Mouse (Mus musculus): ENCODE results near the gene Isoc2a. TPM values are rescaled to one million over a fixed set of nuclear protein-coding genes. Genes with fewer than 3 reads are reported as not detected.

The Isoc2a gene
- total RNA-seq, 1 experiment = 16.1 TPM

DNA sequence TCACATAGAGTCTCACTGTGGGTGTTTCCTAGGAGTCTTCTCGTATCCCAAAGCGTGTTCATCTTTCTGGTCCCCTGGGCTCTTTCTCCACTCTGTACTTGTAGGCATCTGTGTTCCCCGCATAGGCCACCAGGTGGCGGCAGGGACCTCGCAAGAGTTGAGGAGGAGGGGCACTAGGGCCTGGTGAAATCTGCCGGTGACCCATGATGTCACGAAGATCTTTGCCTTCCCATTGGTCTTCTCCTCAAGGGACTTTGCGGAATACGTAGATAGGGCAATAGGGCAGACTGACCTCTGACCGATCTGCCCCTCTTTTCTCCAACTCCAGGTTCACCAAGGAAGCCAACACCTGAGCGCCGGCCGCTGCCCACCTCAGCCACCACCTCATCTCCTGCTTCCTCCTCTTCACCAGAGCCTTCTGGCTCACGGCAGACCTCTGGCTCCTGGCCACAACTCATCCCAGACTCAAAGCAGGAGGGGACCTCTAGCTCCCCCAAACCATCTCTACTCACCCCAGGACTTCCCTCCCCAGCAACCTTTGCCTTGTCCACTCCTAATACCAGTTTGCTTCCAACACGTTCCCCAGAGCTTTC, 66.4 kb downstream of the Isoc2a start:
- DNase-seq (ENCODE audit: low read depth, low spot score) = peak; percentile 96
- H3K4me1 ChIP-seq (ENCODE audit: control insufficient read depth in 2 of 2, insufficient read depth in 2 of 2, low read length in 2 of 2, poor library complexity in 1 of 2) = 0 out of 4 replicates have a peak, but pooled peaks cover 0 to 3% of the 10 kb centered on the region in 2 experiments
- no peaks in the 10 kb centered on the region for H3K9me3 ChIP-seq (ENCODE audit: control insufficient read depth, insufficient read depth, low read depth, low read length)
- in situ Hi-C loops (cut with MboI; ENCODE audit: low sequenced_read_pairs in 2 of 2, unreplicated experiment in 2 of 2) = no loop called here
- no peak overlapping the region for H3K27ac ChIP-seq (ENCODE audit: insufficient read depth, low read depth, low read length, poor library complexity, severe bottlenecking)
- H3K9ac ChIP-seq (ENCODE audit: insufficient read depth, low read depth, low read length, poor library complexity, severe bottlenecking) = no peak overlapping the region
- peak overlapping the region in 1 of 2 experiments; percentile 60; a peak in 2 of 4 replicates for H3K4me3 ChIP-seq (ENCODE audit: insufficient read depth in 1 of 2, low read depth in 1 of 2, low read length in 2 of 2, poor library complexity in 1 of 2, severe bottlenecking in 1 of 2)
- H3K36me3 ChIP-seq (ENCODE audit: control insufficient read depth, insufficient read depth, low read length, poor library complexity, severe bottlenecking) = no peaks in the 10 kb centered on the region
- TF ChIP-seq MAFK (IDR thresholded peaks at IDR 0.05; ENCODE audit: insufficient read depth, low read depth, low read length) (no peak), HCFC1 (IDR thresholded peaks at IDR 0.05; ENCODE audit: borderline replicate concordance, insufficient read depth, low read length) (peak; percentile 52; the same call in 1 of the 2 replicates), ZNF384 (IDR thresholded peaks at IDR 0.05; ENCODE audit: low read depth, low read length) (0 out of 2 replicates have a peak, but pooled peaks have one; percentile 28), ZC3H11A (IDR thresholded peaks at IDR 0.05; ENCODE audit: borderline replicate concordance, low read depth, low read length) (peak; percentile 51), CHD2 (IDR thresholded peaks at IDR 0.05; ENCODE audit: low read depth, low read length) (peak; percentile 98)

Other genes starting within 250 kb of the Isoc2a start
- gene Tmem86b, start 245.7 kb upstream of the Isoc2a start, total RNA-seq (2012; rRNA removed) = 8.1 and 8.6 TPM in 2 replicates
- 55.4 and 62.9 TPM in 2 replicates for gene Ppp6r1, start 218.1 kb upstream of the Isoc2a start, total RNA-seq (2012; rRNA removed)
- 56.6 and 61.2 TPM in 2 replicates for gene Hspbp1, start 192.1 kb upstream of the Isoc2a start, total RNA-seq (2012; rRNA removed)
- gene Brsk1, start 186.5 kb upstream of the Isoc2a start, total RNA-seq (2012; rRNA removed) = 20.7 and 26.2 TPM in 2 replicates
- 0.53 and 0.94 TPM in 2 replicates for gene Tmem150b, start 151.9 kb upstream of the Isoc2a start, total RNA-seq (2012; rRNA removed)
- 68.4 and 121 TPM in 2 replicates for gene Kmt5c, start 137.0 kb upstream of the Isoc2a start, total RNA-seq (2012; rRNA removed)
- 46.4 and 130 TPM in 2 replicates for gene Cox6b2, start 124.1 kb upstream of the Isoc2a start, total RNA-seq (2012; rRNA removed)
- 0.11 TPM in 1 of 2 replicates, not detected in the other for gene Fam71e2, start 105.9 kb upstream of the Isoc2a start, total RNA-seq (2012; rRNA removed)
- gene Il11, start 94.3 kb upstream of the Isoc2a start, total RNA-seq (2012; rRNA removed) = 1.2 and 2.1 TPM in 2 replicates
- gene Tmem190, start 94.2 kb upstream of the Isoc2a start, total RNA-seq (2012; rRNA removed) = not detected in 2 replicates
- 13.0 and 27.7 TPM in 2 replicates for gene Tmem238, start 87.5 kb upstream of the Isoc2a start, total RNA-seq (2012; rRNA removed)
- gene Rpl28, start 84.3 kb upstream of the Isoc2a start, total RNA-seq (2012; rRNA removed) = 1,352 and 1,377 TPM in 2 replicates
- gene Ube2s, start 64.6 kb upstream of the Isoc2a start, total RNA-seq (2012; rRNA removed) = 461 and 499 TPM in 2 replicates
- 6.9 and 8.4 TPM in 2 replicates for gene Shisa7, start 32.5 kb upstream of the Isoc2a start, total RNA-seq (2012; rRNA removed)
- gene Isoc2b, start 6.9 kb upstream of the Isoc2a start, total RNA-seq (2012; rRNA removed) = 3.5 and 3.7 TPM in 2 replicates
- gene Gm36210, start 29.4 kb downstream of the Isoc2a start, total RNA-seq (2012; rRNA removed) = 1.6 and 2.2 TPM in 2 replicates
- gene Zfp628, start 38.1 kb downstream of the Isoc2a start, total RNA-seq (2012; rRNA removed) = 4.0 and 4.3 TPM in 2 replicates
- gene Nat14, start 44.9 kb downstream of the Isoc2a start, total RNA-seq (2012; rRNA removed) = 1.2 and 1.7 TPM in 2 replicates
- gene Ssc5d, start 48.6 kb downstream of the Isoc2a start, total RNA-seq (2012; rRNA removed) = 0.94 and 1.3 TPM in 2 replicates
- gene Sbk2, start 87.3 kb downstream of the Isoc2a start, total RNA-seq (2012; rRNA removed) = 0.22 and 0.95 TPM in 2 replicates
- gene Sbk3, start 94.0 kb downstream of the Isoc2a start, total RNA-seq (2012; rRNA removed) = not detected in 2 replicates
- gene Zfp579, start 119.0 kb downstream of the Isoc2a start, total RNA-seq (2012; rRNA removed) = 2.9 and 3.4 TPM in 2 replicates
- gene Zfp524, start 137.3 kb downstream of the Isoc2a start, total RNA-seq (2012; rRNA removed) = 2.6 and 3.9 TPM in 2 replicates
- gene Fiz1, start 137.5 kb downstream of the Isoc2a start, total RNA-seq (2012; rRNA removed) = 45.9 and 47.4 TPM in 2 replicates
- not detected in 2 replicates for gene Gm44973, start 138.3 kb downstream of the Isoc2a start, total RNA-seq (2012; rRNA removed)
- 12.9 and 18.4 TPM in 2 replicates for gene Zfp865, start 143.2 kb downstream of the Isoc2a start, total RNA-seq (2012; rRNA removed)
- gene Ccdc106, start 143.4 kb downstream of the Isoc2a start, total RNA-seq (2012; rRNA removed) = 7.5 and 11.2 TPM in 2 replicates
- gene 4632433K11Rik, start 157.0 kb downstream of the Isoc2a start, total RNA-seq (2012; rRNA removed) = not detected in 2 replicates
- gene Zfp784, start 161.3 kb downstream of the Isoc2a start, total RNA-seq (2012; rRNA removed) = 0.58 and 0.71 TPM in 2 replicates
- 2.6 and 3.3 TPM in 2 replicates for gene Zfp580, start 174.4 kb downstream of the Isoc2a start, total RNA-seq (2012; rRNA removed)
- gene U2af2, start 185.0 kb downstream of the Isoc2a start, total RNA-seq (2012; rRNA removed) = 222 and 262 TPM in 2 replicates
- gene Epn1, start 203.1 kb downstream of the Isoc2a start, total RNA-seq (2012; rRNA removed) = 51.8 and 59.1 TPM in 2 replicates
- not detected in 2 replicates for gene Rfpl4, start 239.8 kb downstream of the Isoc2a start, total RNA-seq (2012; rRNA removed)
- gene Rasl2-9, start 248.8 kb downstream of the Isoc2a start, total RNA-seq (2012; rRNA removed) = 0.27 and 0.32 TPM in 2 replicates

All from ES-E14 (cell line).